Mouse (Mus musculus) WW6 (cell line): ENCODE data around the gene Mrap2.
"Not testable (repeated sequence)": the region's sequence is repeated elsewhere in the genome, so short reads cannot be mapped to it uniquely, and the experiment has no call there.

ENCODE experiments used
- DNase-seq: peaks from one replicate; pipeline ENCODE4 v3.0.0-alpha.2; 2013; ENCODE audit warnings: low read depth, low spot score

Mrap2 gene

DNA sequence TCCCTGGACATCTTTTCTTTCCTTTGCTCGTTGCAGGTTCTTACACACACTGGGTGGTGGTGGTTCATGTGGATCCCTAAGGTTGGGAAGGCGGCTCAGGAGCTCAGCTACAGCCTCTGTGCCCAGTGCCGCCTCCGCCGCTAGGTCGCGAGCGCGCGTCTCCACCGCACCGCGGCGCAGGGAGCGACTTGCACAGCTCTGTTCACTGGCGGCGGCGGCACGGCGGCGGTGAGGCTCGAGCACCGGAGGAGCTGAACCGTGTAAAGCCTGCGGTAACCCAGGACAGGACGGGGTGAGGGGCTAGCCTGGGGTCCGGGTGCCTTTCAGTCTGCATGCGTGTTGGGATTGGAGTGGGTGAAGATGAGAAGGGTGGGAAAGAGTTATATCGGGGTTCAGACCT, at the start of gene Mrap2:
Gene Mrap2 (plus strand): TSS at position 201 of the 400 bp plus-strand sequence.
- DNase-seq, result peak; percentile 47

DNA sequence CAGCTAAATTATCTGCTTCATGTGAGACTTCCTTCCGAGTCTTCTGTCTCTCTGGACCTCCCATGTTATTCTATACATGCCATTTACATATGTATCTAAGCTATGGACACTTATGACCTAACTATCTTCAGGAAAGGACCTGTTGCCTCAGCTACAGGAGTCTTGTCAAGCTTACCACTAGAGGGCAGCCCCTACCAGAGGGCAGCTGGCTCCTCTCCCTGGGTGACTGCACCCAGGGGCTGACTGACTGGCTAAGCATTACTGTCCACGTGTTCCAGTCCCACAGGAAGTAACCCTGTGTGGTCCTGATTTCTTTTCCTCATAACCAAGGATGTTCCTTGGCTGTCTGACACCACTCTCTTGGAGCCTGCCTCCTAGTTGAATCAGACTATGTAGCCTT, 46.1 kb upstream of the Mrap2 start:
- DNase-seq, result no peak

DNA sequence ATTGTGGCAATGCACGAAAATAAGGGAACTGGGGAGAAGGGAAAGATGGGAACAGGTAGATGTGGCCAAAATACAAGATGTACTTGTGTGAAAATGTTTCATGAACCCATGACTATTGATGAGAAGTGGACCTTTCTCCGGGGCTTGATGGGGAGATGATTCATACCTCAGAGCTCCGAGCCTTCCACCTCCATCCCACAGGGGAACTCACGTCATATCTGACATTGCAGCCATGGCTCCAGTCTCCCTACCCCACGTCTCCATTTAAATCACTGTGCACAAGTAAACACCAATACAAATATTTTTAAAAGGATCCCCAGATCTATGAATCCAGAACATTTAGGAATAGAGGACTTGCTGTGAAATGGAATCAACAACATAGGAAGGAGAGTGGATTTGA, 29.1 kb upstream of the Mrap2 start:
- no peak for DNase-seq

DNA sequence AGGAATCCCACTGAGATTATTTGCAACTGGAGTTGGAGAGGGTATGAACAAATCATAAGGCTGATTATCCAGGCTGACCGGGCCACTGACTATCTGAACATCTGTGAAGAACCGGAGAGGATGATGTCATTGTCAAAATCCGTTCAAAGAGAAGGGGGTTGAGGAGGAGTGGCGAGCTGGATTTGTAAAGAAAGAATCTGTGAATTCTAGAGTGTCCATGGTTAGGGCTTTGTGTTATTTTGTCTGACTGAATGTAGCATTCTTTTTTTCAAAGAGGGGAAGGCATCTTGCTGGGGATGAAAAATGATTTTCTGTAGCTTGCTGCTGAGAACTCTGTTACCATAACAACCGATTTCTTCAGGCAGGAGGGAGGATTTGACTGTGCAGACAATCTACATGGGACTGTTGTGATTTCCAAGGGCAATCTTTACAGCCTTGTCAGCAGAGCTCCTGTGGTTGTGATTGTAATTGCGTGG, 28.6 kb upstream of the Mrap2 start:
- DNase-seq, result no peak

DNA sequence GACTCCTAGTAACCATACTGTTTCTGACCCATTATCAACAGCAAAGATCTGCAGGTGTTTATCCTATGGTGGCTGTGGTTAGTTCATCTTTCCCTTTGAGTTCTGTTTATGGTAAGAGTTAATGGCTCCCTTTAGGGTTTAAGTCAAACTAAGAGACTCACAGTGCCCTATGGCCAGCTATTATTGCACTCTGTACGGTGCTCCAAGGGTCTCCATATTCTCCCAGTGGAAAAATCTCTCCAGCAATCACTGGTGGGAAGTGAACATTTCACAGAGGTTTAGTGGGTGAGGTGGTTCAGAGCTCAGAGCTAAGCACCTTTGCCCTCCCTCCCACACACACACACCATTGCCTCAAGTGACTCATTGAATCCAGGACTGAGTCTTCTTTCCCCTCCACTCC, 28.1 kb upstream of the Mrap2 start:
- no peak for DNase-seq

DNA sequence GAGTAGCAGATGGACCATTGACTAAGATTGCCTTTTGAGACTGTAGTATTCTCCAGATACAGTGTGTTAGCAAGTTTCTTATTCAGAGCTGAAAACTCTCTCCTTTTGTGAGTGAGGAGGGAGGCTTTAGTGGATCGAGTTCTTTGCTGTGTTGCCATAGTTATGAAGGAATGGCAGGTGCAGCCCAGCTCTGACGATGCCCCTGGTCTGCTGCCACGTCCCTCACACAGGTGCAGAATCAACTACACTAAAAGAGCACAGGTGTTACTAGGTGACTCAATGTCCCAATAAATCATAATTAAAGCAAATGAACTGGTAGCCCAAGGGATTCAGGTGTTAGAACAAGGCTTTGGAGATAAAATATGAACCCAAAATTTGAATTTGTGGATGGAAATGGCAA, 25.1 kb upstream of the Mrap2 start:
- no peak for DNase-seq

DNA sequence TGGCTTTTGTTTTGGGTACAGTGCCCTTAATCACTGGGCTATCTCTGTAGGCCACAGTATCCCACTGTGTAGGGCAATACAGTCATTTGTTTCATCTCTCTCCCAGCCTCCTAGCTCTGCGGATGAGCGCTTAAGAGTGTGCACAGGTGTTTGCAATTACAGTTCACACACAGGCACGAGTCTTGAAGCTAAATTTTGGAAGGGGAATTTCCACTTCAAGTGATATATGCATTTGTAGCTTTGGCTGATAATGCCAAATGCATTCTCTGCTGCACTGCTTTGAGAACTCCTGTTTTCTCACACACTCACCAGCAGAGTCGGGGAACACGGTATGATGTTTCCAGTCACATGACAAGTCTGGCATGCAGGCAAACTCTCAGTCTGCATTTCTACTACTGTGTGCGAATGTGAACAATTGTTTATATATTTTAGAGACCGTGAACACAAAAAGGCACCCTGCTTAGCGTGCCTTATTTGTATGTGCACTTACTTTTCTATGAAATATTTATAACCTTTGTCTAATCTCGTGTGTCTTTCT, 22.1 kb upstream of the Mrap2 start:
- DNase-seq, result no peak

DNA sequence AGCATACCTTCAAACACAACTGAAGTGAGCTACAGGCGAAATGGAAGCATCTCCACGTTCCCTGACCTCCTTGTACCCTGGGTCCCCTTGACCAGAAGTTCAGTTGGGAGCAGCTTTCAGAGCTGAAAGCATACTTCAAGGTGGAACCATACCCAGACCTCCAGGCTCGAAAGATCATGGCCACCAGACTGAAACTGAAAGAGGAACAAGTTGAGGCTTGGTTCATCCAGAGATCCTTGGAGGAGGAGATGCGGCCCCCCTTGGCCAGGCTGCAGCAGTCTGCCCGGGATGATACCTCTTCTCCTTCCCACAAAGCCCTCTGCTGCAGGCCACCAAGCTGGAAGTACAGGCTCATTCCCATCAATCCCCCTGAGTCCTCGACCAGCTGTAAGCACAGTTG, 17.1 kb upstream of the Mrap2 start:
- DNase-seq, result not testable (repeated sequence)

DNA sequence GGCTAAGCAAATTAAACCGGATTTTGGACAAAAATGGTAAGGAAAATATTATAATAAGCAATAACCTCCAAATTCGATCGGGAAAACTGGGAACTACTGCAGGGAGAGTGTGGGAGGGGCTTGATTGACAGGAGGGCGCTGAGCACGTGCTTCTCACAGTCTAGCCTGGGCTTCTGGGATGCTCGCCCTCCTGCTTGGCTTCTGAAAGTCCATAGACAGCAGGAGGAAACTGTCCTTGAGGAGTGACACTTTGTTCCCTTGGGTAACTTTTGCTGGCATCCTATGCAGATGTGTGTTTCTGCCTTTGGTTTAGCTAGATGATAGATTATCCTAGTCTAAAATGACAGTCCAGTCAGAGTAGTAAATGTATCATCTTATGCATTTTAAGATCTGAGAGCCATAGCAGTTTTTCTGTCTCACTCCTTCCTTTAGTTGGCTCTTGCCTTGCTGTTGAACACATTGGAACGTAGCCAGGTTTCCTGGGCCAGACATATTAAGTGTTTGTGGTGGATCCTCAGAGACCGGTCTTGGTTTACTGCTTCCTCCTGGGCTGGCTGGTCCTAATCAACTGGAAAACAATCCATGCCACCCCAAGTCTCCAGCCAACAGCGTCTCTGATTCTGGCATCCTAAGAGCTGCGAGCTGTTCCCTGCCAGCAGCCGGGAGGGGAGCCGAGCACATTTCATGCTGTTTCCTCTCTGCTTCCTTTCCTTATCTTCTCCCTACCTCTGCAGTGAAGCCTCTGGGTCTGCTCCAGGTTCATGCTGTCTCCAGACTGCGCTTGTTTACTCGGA, 8.1 kb upstream of the Mrap2 start:
- no peak for DNase-seq

DNA sequence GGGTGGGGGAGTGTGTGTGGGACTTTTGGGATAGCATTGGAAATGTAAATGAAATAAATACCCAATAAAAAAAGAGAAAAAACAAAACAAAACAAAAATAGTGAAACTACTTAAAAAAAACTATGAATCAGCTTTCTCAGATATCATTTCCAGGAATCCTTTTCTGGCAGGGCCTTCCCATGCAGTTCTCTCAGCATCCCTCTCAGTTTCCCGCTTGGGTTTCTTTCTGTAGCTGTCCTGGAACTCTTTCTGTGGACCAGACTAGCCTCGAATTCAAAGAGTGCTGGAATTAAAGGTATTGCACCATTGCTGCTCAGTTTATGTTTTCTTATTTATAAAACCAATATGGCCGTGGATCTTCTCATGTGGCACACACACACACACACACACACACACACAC, 1.0 kb upstream of the Mrap2 start:
- no peak for DNase-seq

DNA sequence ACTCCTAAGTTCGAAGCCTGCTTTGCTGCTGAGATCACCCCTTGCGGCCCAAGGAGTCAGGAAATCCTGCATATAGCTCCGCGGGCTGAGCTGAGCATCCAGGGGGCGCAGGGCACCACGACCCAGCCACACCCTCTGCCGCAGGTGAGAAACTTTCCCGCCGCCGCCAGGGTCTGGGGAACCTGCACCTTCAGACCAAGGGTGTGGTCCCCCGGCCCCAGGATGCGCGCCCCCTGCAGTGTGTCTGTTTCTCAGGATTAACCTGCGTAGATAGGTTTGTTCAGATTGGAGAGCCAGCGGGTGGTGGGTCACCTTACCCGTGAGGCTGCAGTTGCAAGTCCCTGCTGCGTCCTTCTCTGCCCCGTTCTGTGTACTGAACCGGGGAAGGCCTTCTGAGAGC, 426 bp downstream of the Mrap2 start:
- no peak for DNase-seq

DNA sequence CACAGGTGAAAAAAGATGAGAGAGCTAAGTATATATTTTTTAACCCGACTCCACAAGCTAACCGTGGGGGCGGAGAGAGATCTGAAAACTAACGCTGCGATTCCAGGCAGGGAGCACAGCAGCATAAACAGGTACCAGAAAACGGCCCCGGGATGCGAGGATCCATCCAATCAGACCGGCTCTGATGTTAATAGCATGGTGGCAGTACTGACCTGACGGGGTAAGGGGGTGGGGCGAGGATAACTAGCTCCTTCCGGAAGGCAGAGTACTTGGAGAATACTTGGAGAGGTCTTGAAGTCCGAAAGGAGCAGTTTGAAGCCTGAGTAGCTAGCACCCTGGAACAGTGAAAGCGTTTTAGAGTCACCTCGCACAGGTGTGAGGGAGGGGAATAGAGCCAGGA, 1.1 kb downstream of the Mrap2 start:
- no peak for DNase-seq

DNA sequence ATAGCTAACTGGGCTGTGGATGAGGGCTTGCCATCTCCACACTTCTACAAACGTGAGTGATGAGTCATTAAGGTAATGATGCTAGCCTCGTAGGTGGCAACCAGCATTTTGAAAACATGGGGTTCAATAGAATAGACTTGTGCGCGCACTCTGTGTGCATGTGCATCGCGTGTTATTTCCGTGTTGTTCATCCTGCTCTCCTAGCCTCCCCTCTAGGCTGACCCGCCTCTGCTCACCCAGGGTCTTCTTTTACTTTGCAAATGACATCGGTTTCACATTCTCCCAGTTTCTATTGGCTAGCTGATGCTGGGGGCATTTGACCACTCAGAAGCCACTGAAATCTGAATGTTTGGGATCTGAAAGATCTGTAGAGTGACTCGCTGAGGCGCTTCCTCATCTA, 1.6 kb downstream of the Mrap2 start:
- DNase-seq, result no peak

DNA sequence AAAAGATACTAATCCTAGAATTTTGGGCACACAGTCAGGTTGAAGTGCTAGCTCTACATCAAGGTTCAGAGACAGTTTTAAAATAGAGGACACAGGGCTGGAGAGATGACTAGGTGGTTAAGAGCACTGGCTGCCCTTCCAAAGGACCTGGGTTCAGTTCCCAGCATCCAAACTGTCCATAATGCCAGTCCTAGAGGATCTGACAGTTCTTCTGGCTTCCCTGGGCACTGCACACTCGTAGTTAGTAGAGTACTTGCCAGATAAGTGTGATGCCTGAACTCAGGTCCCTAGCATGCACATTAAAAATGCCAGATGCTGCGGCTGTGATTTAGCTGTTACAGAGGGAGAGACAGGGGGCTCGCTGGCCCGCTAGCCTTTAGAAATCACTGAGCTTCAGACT, 2.3 kb downstream of the Mrap2 start:
- no peak for DNase-seq

DNA sequence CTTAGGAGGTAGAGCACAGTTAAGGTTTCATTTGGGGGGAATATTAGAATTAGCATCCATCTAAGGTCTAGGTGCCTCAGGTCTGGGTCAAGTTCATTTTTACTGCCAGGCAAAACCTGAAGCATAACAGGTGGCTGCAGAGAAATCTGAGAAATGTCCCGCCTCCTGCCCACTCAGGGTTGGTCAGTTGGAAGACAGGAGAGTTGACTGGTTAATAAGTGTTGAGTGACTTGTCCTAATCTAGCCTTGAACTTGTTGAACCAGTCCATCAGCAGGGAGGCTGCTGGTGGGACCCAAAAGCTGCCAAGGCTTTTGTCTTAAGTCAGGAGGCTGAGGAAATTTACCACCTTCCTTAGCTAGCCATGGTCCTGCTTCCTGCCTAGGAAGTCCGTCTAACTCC, 3.8 kb downstream of the Mrap2 start:
- no peak for DNase-seq

DNA sequence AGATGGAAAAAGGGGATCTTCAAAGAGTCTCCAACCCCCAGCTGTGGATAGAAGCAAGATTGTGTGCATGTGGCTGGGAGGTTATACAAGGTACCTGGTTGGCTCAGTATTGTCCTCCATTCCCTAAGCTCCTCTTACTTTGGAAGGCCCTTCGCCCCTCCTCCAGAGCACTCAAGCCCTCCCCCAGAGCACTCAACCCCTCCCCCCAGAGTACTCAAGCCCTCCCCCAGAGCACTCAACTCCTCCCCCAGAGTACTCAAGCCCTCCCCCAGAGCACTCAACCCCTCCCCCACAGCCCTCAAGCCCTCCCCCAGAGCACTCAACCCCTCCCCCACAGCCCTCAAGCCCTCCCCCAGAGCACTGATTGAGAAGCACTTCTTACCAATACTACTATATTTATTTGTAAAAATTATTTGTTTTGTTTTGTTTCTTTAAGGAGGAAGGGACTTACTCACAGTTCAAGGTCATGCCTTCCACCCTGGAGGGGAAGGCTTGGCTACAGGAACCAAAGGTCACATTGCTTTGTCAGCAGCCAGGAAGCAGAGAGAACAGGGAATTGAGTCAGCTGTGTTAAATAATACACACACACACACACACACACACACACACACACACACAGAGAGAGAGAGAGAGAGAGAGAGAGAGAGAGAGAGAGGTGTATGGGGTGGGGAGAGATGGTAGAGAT, 8.7 kb downstream of the Mrap2 start:
- no peak for DNase-seq

DNA sequence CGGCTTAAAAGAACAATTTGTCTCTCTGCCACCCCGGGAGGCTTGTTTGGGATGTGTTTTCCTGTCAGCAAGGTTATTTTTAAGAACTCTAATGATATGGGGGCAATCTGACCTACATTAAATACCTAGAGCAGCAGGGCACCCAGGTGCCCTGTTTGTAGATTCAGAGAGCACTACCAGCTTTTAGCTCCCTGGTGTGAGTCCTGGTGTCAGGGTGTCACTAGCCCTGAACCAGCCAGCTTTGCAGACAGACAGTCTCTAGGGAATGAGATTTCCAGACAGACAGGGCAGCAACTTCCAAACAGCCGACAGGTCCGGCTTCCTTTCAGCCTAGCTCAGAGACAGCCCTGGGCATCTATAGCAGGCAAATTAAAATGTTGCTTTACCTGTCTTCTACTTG, 18.5 kb downstream of the Mrap2 start:
- DNase-seq, result no peak

DNA sequence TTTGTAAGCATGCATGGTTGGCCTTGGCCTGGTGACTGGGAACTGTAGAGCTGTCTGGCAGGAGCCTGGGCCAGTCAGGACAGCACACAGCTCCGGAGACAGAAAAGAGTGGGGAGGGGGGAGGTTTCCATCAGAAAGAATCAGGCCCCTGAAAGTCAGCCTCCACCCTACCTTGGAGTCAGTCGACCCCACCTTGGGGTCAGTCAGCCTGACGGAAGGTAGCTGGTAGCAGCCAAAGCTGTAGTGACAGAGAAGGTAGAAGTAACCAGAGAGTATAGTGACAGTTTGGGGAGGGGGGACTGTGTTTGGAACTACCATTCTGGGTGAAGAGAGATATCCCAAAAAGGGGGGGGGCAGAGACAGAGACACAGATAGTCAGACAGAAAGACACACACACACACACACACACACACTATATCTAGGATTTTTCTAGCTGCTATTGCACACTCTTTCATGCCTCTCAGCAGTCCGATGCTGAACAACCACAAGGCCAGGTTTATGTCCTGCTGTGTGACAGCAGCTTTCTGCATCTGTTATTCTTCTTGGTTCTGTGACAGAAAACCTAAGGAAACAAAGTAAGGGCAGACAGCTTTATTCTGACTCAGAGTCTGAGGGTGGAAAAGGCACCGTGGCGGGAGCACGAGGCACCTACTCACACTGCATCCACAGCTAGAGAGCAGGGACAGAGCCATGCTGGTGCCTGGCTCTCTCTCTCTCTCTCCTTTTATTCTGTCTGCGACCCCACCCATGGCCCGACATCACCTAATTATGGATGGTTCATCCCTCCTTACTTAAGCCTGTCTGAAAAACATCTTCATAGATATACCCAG, 23.1 kb downstream of the Mrap2 start:
- no peak for DNase-seq

DNA sequence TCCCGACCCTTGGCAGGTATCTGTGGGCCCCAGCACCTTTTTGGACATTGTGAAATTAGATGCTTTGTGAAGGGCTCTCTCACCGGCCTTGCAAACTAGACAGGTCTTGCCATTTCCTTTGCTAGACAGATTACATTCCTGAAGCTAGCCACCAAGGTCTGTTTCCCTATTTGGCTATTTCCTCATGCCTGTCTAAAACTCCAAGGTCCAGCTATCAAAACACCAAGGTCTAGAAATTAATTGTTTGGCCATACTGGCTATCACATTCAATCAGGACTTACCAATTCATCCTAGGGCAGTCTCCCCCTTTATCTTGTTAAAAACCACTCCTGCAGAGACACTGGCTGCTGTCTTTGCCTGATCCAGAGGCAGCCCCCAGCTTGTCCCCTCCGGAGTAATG, 23.9 kb downstream of the Mrap2 start:
- DNase-seq, result no peak

DNA sequence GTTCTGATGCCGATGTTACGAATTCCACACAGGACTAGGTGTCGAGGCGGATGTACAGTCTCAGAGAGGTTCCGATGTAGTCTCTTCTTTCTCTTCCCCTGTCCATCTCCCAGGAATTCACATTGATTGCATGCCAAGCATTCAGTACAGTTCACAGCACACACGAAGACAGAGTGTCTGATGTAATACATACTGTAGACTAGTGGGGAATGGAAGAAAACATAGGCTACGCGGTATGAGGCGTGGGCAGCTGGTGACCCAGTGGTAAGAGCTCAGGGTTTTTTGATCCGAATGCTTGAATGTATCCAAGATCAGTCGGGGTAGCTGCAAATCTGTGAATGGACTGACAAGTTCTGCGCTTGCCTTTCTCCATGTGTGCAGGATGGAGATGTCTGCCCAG, 25.0 kb downstream of the Mrap2 start:
- DNase-seq, result no peak

DNA sequence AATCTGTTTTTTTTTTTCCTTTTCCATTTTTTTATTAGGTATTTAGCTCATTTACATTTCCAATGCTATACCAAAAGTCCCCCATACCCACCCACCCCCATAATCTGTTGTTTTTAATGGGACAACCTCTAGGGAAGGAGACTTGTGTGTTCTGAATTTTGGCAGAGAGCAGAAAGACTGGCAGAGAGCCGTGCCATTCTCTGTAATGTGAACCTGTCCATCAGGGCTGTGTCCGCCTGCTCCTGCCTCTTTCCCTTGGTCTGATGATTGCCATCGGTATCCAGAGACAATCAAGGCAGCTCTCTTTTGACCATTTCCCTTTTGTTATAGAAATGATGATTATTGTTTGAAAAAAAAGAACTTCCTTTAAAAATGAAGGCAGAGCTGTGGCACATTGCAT, 26.8 kb downstream of the Mrap2 start:
- DNase-seq, result no peak

DNA sequence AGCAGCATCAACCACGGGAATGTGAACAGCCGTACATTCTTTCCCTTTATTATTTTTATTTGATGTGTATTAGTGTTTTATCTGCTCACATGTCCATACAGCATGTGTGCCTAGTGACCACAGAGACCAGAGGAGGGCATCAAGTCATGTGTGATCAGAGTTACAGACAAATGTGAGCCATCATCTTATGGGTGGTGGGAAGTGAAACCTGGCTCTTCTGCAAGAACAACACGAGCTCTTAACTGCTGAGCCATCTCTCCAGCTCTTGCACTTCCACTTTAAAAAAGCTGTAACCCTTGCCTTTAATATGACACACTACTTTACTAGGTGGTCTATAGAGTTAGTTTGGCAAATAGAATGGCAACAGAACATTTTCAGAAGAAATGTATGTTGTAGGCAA, 27.4 kb downstream of the Mrap2 start:
- no peak for DNase-seq
